Mouse (Mus musculus) E14TG2a.4 (cell line): Measurements from ENCODE around the gene Zfyve9.

Experiments
- H3K27me3 ChIP-seq: 2 replicates; pipeline ENCODE4 v1.6.1; 2014; ENCODE audit warnings: low read length, control low read depth; ENCODE audit not compliant: insufficient read depth
- H3K36me3 ChIP-seq: 2 replicates; pipeline ENCODE4 v1.6.1; 2014; ENCODE audit warnings: low read length, control low read depth; ENCODE audit not compliant: insufficient read depth
- H3K4me1 ChIP-seq: replicated peaks from 2 replicates; pipeline ENCODE4 v1.6.1; 2014; ENCODE audit warnings: low read depth, low read length, control low read depth
- H3K4me3 ChIP-seq: replicated peaks from 2 replicates; pipeline ENCODE4 v1.5.1; 2014; ENCODE audit warnings: mild to moderate bottlenecking, low read length
- H3K9me3 ChIP-seq: 2 replicates; pipeline ENCODE4 v1.6.1; 2014; ENCODE audit warnings: low read length, control low read depth
- CTCF ChIP-seq: conservative IDR thresholded peaks from 2 replicates; pipeline ENCODE4 v1.5.1; 2014; ENCODE audit warnings: low read length
- NANOG ChIP-seq: IDR thresholded peaks from 2 replicates; pipeline ENCODE4 v1.6.1; 2014; ENCODE audit warnings: borderline replicate concordance, low read length, mixed read lengths
- POU5F1 ChIP-seq: IDR thresholded peaks from 2 replicates; pipeline ENCODE4 v1.6.1; 2014; ENCODE audit warnings: low read length, borderline replicate concordance

Gene Zfyve9

DNA sequence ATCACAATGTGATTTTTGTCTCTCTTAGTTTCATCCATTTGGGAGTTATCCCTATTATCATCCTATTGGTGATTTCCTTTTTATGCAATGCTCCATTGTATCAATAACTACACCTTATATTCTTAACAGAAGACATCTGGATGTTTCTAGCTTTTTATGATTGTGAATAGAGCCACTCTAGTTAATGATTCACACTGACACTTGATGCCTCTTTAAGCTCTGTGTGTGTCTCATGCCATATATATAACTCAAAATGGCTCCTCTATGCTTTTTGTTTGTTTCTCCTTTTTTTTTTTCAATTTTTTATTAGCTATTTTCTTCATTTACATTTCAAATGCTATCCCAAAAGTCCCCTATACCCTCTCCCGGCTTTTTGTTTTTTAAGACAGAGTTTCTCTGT is 184.8 kb downstream of the Zfyve9 start:
- no peak overlapping the region for H3K4me3 ChIP-seq
- peaks cover 98% of the 10 kb centered on the region for H3K36me3 ChIP-seq
- H3K9me3 ChIP-seq = no peaks in the 10 kb centered on the region
- no peak for TF ChIP-seq NANOG
- TF ChIP-seq CTCF = no peak
- TF ChIP-seq POU5F1 = no peak
- H3K27me3 ChIP-seq = no peaks in the 10 kb centered on the region
- H3K4me1 ChIP-seq = peaks cover 20% of the 10 kb centered on the region

DNA sequence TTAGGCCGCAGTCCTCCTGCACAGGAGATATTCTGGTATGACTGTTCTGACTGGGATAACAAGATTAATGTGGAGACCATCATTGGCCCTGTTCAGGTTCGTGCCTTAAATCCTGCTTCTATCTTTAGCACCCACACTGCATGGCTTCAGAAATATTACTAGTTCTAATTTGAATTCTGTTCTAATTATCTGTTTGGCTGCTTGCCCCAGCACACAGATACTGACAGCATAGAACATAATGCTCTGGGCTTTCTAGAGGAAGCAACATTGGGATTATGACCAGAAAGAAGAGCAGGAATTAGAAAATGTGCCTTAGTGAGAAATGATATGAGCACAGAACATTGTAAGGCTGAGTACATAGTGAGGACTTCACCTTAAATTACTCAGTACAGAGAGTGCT is 187.2 kb downstream of the Zfyve9 start:
- Histone ChIP-seq H3K4me3 (no peak overlapping the region), H3K36me3 (peaks cover 98% of the 10 kb centered on the region), H3K4me1 (peaks cover 39% of the 10 kb centered on the region), H3K9me3 (no peaks in the 10 kb centered on the region), H3K27me3 (no peaks in the 10 kb centered on the region)
- TF ChIP-seq CTCF (no peak), POU5F1 (no peak), NANOG (no peak)
